Mouse (Mus musculus) spleen, adult 18-20 months (tissue): Measurements from ENCODE around the gene Shc1.
A peak's percentile ranks its signal among the peaks of the same experiment; 100 is the strongest.

ENCODE experiments used
- DNase-seq, 2 experiments: peaks; one replicate each; pipeline ENCODE4 v3.0.0; 2022; ENCODE audit warnings: mixed read lengths in 2 of 2

Gene Shc1

GRCm38 (mm10) chr3:89454401-89455177, 36.3 kb downstream of the Shc1 start, which contains the start of gene Pmvk:
Gene Pmvk, plus strand, starts transcription at chr3:89454541.
- no peak for DNase-seq

- DNase-seq = no peak
These were observed 37.6 kb downstream of the Shc1 start for GRCm38 (mm10) chr3:89455786-89456285.

GRCm38 (mm10) chr3:89456726-89457665, 38.8 kb downstream of the Shc1 start:
- peak; percentile 58 to 81 for DNase-seq

GRCm38 (mm10) chr3:89458372-89458964, 40.2 kb downstream of the Shc1 start:
- no peak for DNase-seq

- peak; percentile 86 to 95 for DNase-seq
These were observed 40.9 kb downstream of the Shc1 start for GRCm38 (mm10) chr3:89458965-89459807.

GRCm38 (mm10) chr3:89468268-89468667, 50.0 kb downstream of the Shc1 start:
- DNase-seq = no peak

GRCm38 (mm10) chr3:89472280-89472679, 54.0 kb downstream of the Shc1 start:
- DNase-seq = no peak

- DNase-seq = no peak
These were observed 55.6 kb downstream of the Shc1 start for GRCm38 (mm10) chr3:89473838-89474237.

- no peak for DNase-seq
These were observed 60.8 kb downstream of the Shc1 start for GRCm38 (mm10) chr3:89479055-89479454.
